9 mouse cellular contexts compared by ENCODE assay signal in the genomic region with DNA sequence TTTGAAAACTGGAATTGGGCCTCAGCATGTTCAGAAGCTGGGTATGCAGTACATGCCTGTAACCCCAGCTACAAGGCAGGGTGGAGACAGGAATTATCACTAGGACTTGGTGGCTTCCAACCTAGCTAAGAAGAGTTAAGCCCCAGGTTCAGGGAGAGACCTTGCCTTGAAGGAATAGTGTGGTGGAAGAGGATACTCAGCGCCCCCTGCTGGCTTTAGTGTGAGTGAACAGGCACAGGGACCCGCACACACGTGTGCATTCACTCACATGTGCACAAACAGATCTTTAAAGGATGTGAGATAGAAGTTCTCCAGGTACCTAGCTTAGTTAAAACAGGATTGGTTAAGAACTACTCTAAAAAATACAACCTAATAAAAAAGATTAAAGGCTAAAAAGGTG. TPM values are rescaled to one million over a fixed set of nuclear protein-coding genes. Genes with fewer than 3 reads are reported as not detected.
DNase-seq lines count a peak whose midpoint lies in the region; ATAC-seq and TF ChIP-seq lines count a peak whose summit lies in the region.
"Had no signal": no experiment of that assay in that cellular context is flagged by ENCODE, and none has a peak within 500 bp of the region (broad histone marks: within the 10 kb centered on the region; RNA-seq: fewer than 3 reads in every experiment).

No protein-coding gene starts in this region.

- DNase-seq in layer of hippocampus, adult 2 months (ENCODE audit: low spot score in 2 of 2), result no peak
- DNase-seq in layer of hippocampus, postnatal 14 days (ENCODE audit: low spot score in 2 of 2), result no peak
- peak; percentile 64 for DNase-seq in CD4-positive, CD25-positive, alpha-beta regulatory T cell, adult 2 months (ENCODE audit: low read depth, low spot score)
- peak; percentile 18 for DNase-seq in WW6 (ENCODE audit: low read depth, low spot score)
- DNase-seq in limb, embryonic 11.5 days (ENCODE audit: low spot score), result peak; percentile 34
- no peak for DNase-seq in cerebellum, adult 11-12 months
- DNase-seq in right cerebral cortex, adult 2 months (ENCODE audit: low spot score in 2 of 2), result no peak

- H3K9ac ChIP-seq in limb, embryonic 11.5 days (ENCODE audit: low read length), result no peak overlapping the region
- H3K9ac ChIP-seq in forebrain, embryonic 13.5 days, result no peak overlapping the region
- H3K9ac ChIP-seq: midbrain, embryonic 12.5 days had no signal

- H3K9me3 ChIP-seq in limb, embryonic 11.5 days (ENCODE audit: control insufficient read depth, low read length), result no peaks in the 10 kb centered on the region
- no peaks in the 10 kb centered on the region for H3K9me3 ChIP-seq in forebrain, embryonic 13.5 days (replicated peaks)
- H3K9me3 ChIP-seq: midbrain, embryonic 12.5 days had no signal

- H3K4me3 ChIP-seq in layer of hippocampus, adult 2 months, result no peak overlapping the region
- H3K4me3 ChIP-seq in limb, embryonic 11.5 days (ENCODE audit: low read depth, low read length), result no peak overlapping the region
- no peak overlapping the region for H3K4me3 ChIP-seq in forebrain, embryonic 13.5 days
- H3K4me3 ChIP-seq: midbrain, embryonic 12.5 days had no signal

- ATAC-seq in limb, embryonic 11.5 days (ENCODE audit: insufficient number of reproducible peaks, low FRiP score, low TSS enrichment, low read depth), result no peak
- ATAC-seq in forebrain, embryonic 13.5 days, result no peak

- H3K36me3 ChIP-seq in limb, embryonic 11.5 days (ENCODE audit: control insufficient read depth, insufficient read depth, low read length), result peaks cover 3% of the 10 kb centered on the region
- H3K36me3 ChIP-seq in forebrain, embryonic 13.5 days (ENCODE audit: poor library complexity, severe bottlenecking), result peaks cover 36% of the 10 kb centered on the region

- H3K4me2 ChIP-seq in limb, embryonic 11.5 days (ENCODE audit: low read depth, severe bottlenecking), result no peak overlapping the region
- no peak overlapping the region for H3K4me2 ChIP-seq in forebrain, embryonic 13.5 days
- H3K4me2 ChIP-seq: midbrain, embryonic 12.5 days had no signal

- peak; percentile 63 for TF ChIP-seq CTCF in layer of hippocampus, adult 2 months (conservative IDR thresholded peaks at IDR 0.05)

- peaks cover 6% of the 10 kb centered on the region; the same call in 1 of the 2 replicates for H3K4me1 ChIP-seq in limb, embryonic 11.5 days (ENCODE audit: control insufficient read depth, insufficient read depth, low read length)
- peaks cover 14% of the 10 kb centered on the region for H3K4me1 ChIP-seq in forebrain, embryonic 13.5 days

- 72% methylated on average over 3 of the region's 3 CpGs for WGBS in limb, embryonic 11.5 days
- whole genome bisulfite sequencing in forebrain, embryonic 13.5 days, result 72% methylated on average over 3 of the region's 3 CpGs

- no peak overlapping the region for H3K27ac ChIP-seq in layer of hippocampus, adult 2 months
- H3K27ac ChIP-seq in limb, embryonic 11.5 days (replicated peaks; ENCODE audit: low read depth, low read length), result no peak overlapping the region
- H3K27ac ChIP-seq in forebrain, embryonic 13.5 days, result no peak overlapping the region
- H3K27ac ChIP-seq: midbrain, embryonic 12.5 days had no signal

- no peaks in the 10 kb centered on the region for H3K27me3 ChIP-seq in limb, embryonic 11.5 days (ENCODE audit: control insufficient read depth, insufficient read depth, low read length)
- H3K27me3 ChIP-seq in forebrain, embryonic 13.5 days, result no peaks in the 10 kb centered on the region
- H3K27me3 ChIP-seq: midbrain, embryonic 12.5 days had no signal

RNA-seq across cellular contexts. Expression of gene Tstd2, which starts 5.8 kb away (rescaled TPM):
- 10 to 100 TPM; 15.6 to 18.8 TPM for total RNA-seq in layer of hippocampus, adult 2 months (2021)
- total RNA-seq in layer of hippocampus, postnatal 14 days (2021), result 10 to 100 TPM; 18.5 to 20.1 TPM
- polyA plus RNA-seq in limb, embryonic 11.5 days (2014; fragmentation: Nextera tagmentation; extraction: Ambion mirVana), result 45.1 and 55.1 TPM in 2 replicates
- 44.5 and 45.5 TPM in 2 replicates for polyA plus RNA-seq in forebrain, embryonic 13.5 days (2015; fragmentation: Nextera tagmentation; extraction: Ambion mirVana)

RNA-seq across cellular contexts. Expression of gene Ncbp1, which starts 5.9 kb away (rescaled TPM):
- 10 to 100 TPM; 57.1 to 57.2 TPM for total RNA-seq in layer of hippocampus, adult 2 months (2021)
- total RNA-seq in layer of hippocampus, postnatal 14 days (2021), result 10 to 100 TPM; 55.0 to 56.1 TPM
- polyA plus RNA-seq in limb, embryonic 11.5 days (2014; fragmentation: Nextera tagmentation; extraction: Ambion mirVana), result 129 and 135 TPM in 2 replicates
- polyA plus RNA-seq in forebrain, embryonic 13.5 days (2015; fragmentation: Nextera tagmentation; extraction: Ambion mirVana), result 107 and 110 TPM in 2 replicates

RNA-seq across cellular contexts. Expression of gene Xpa, which starts 51.8 kb away (rescaled TPM):
- 10 to 100 TPM; 15.5 to 19.0 TPM for total RNA-seq in layer of hippocampus, adult 2 months (2021)
- total RNA-seq in layer of hippocampus, postnatal 14 days (2021), result 10 to 100 TPM; 15.5 to 17.6 TPM
- 26.1 and 27.3 TPM in 2 replicates for polyA plus RNA-seq in limb, embryonic 11.5 days (2014; fragmentation: Nextera tagmentation; extraction: Ambion mirVana)
- 32.2 and 32.4 TPM in 2 replicates for polyA plus RNA-seq in forebrain, embryonic 13.5 days (2015; fragmentation: Nextera tagmentation; extraction: Ambion mirVana)

Comparison
In these comparisons a context has a peak if more than half of its experiments do, and no peak if none do; other contexts are left out.
1. DNase-seq: peak in CD4-positive, CD25-positive, alpha-beta regulatory T cell, adult 2 months (single experiment), WW6 (single experiment) and limb, embryonic 11.5 days (single experiment); none in layer of hippocampus, adult 2 months (0 of 2), layer of hippocampus, postnatal 14 days (0 of 2), cerebellum, adult 11-12 months (single experiment) and right cerebral cortex, adult 2 months (0 of 2).